Mouse (Mus musculus) heart, postnatal 0 days (tissue): Measurements from ENCODE around the gene Sh3rf1.

Experiments
- CTCF ChIP-seq: IDR thresholded peaks from 2 replicates; pipeline ENCODE4 v1.5.1; 2016; ENCODE audit warnings: antibody characterized with exemption, control low read depth, low read depth
- EP300 ChIP-seq: IDR thresholded peaks from 2 replicates; pipeline ENCODE4 v1.6.1; 2016; ENCODE audit warnings: antibody characterized with exemption, low read depth

GRCm38 (mm10) chr8:61282303-61283168, 58.9 kb downstream of the Sh3rf1 start:
- no peak for TF ChIP-seq CTCF
- TF ChIP-seq EP300 = no peak
